Mouse (Mus musculus) midbrain, embryonic 11.5 days (tissue): ENCODE measurements around the gene Rab1a. TPM values are rescaled to one million over a fixed set of nuclear protein-coding genes. Genes with fewer than 3 reads are reported as not detected.

ENCODE experiments used
- polyA plus RNA-seq: library from polyadenylated mRNA; unstranded; fragments of >200 nt; fragmentation: Nextera tagmentation; extraction: Ambion mirVana; gene quantifications from 2 replicates; pipeline ENCODE4 v1.2.1, GENCODE M21; 2014

Rab1a gene
- polyA plus RNA-seq, 1 experiment from 2014 or later = 248 TPM

Other genes starting within 250 kb of the Rab1a start
- gene Actr2, start 88.5 kb upstream of the Rab1a start, polyA plus RNA-seq = 75.9 and 87.4 TPM in 2 replicates
- gene Cep68, start 48.0 kb downstream of the Rab1a start, polyA plus RNA-seq = 29.4 TPM in 2 replicates
- 20.2 and 21.0 TPM in 2 replicates for gene Slc1a4, start 131.3 kb downstream of the Rab1a start, polyA plus RNA-seq